Mouse (Mus musculus) frontal cortex, adult (tissue): ENCODE measurements at regions not wholly inside any gene's neighbourhood (a gene's known extent, or its start where the extent isn't known, plus 50 kb on each side); places are given as distances from the start of the nearest gene placed in this dataset.

Experiments
- ATAC-seq: cut with Nextera tagmentation; 2 replicates; pipeline ENCODE4 v1.9.2; 2017; ENCODE audit warnings: mild to moderate bottlenecking, moderate library complexity, mixed read lengths; ENCODE audit not compliant: low TSS enrichment

- ATAC-seq, result no peak
These were observed 95.5 kb downstream of the Psat1 start for GRCm38 (mm10) chr19:15851622-15852021.

GRCm38 (mm10) chr19:15850722-15851121, 96.4 kb downstream of the Psat1 start:
- no peak for ATAC-seq

GRCm38 (mm10) chr19:15849235-15849634, 97.9 kb downstream of the Psat1 start:
- ATAC-seq, result no peak

GRCm38 (mm10) chr19:15838327-15838726, 108.8 kb downstream of the Psat1 start:
- ATAC-seq, result no peak

GRCm38 (mm10) chr19:15837715-15838175, 109.4 kb downstream of the Psat1 start:
- no peak for ATAC-seq

DNA sequence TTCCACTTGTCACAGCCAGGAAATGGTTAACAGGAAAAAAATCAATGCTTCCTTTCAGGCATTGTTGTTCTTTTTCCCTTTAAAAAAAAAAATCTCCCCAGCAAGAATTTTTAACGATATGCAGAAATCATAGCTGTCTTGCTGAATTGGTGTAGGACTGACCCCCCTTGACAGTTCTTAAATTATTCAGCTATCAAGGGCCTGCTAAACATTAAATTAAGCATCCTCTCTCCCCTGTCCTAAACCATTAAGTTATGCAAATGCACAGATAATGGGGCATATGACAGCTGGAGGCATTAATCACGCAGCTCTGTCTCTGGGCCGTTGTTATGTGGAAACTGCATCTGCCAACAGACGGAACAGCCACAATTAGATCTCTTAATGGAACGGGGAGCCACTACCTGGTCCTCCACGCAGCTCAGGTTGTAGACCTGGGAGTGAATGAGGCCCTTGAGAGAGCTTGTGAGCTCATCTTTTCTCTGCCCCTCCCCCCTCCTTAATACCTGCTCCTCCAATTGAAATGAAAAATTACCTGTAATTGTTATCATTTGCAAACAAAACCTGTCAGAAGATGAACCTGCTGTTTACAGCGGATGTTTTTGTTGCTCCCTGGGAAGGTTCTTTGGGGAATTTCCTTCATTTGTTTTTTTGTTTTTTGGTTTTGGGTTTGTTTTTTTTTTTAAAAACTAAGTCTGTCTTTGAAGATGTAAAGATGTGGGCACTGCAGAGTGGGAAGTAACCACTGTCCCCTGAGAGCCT, 110.0 kb downstream of the Psat1 start:
- no peak for ATAC-seq

DNA sequence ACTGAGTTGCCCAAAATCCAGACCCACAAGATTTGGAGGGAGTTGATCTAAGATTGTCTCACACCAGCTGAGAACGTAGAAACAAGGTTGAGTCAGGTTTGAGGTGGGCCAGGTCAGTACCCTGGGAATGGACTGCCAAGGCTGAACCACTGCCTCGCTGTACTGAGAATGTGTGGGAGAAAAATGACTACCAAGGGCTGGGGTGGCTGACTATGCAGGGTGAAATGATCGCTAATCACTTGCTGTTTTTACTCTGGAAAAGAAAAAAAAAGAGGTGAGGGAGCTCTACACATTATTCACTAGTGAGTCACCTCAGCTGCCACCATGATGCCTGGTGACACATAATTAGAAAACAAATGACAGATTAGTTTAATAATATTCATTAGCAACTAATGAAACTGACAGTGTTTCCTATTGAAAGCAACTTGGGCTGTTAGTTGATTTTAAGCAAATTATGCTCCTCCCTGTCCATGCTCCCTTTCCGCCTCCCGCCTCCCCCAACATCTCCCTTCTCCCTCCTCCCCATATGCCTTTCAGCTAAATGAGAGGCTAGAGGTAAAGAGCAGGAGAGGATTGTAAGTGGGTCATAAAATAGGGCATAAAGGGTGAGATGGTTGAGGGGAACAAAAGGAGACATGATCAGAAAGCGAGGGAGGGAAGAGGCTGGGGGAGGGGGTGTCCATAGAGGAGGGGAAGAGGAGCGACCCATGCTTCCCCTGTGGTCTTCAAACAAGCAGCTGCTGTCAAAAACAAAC, 110.8 kb downstream of the Psat1 start:
- ATAC-seq, result no peak

DNA sequence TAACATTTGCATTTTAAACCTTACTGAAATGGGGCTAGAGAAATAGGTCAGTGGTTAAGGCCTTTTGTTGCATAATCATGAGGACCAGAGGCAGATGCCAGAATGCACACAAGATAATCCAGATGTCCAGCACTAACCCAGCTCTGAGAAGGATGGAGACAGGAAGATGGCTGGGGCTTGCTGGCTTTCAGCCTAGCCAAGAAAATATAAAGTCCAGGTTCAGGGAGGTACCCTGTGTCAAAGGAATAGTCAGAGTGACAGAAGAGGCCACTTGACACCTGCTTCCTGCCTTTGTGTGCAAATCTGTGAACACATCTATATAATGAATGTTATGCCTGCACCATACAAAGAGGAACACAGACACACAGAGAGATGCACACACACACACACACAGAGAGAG, 116.8 kb downstream of the Psat1 start:
- ATAC-seq, result no peak

GRCm38 (mm10) chr19:15829158-15829557, 118.0 kb downstream of the Psat1 start:
- ATAC-seq, result no peak

- ATAC-seq, result no peak
These were observed 119.0 kb downstream of the Psat1 start for GRCm38 (mm10) chr19:15827990-15828705.

DNA sequence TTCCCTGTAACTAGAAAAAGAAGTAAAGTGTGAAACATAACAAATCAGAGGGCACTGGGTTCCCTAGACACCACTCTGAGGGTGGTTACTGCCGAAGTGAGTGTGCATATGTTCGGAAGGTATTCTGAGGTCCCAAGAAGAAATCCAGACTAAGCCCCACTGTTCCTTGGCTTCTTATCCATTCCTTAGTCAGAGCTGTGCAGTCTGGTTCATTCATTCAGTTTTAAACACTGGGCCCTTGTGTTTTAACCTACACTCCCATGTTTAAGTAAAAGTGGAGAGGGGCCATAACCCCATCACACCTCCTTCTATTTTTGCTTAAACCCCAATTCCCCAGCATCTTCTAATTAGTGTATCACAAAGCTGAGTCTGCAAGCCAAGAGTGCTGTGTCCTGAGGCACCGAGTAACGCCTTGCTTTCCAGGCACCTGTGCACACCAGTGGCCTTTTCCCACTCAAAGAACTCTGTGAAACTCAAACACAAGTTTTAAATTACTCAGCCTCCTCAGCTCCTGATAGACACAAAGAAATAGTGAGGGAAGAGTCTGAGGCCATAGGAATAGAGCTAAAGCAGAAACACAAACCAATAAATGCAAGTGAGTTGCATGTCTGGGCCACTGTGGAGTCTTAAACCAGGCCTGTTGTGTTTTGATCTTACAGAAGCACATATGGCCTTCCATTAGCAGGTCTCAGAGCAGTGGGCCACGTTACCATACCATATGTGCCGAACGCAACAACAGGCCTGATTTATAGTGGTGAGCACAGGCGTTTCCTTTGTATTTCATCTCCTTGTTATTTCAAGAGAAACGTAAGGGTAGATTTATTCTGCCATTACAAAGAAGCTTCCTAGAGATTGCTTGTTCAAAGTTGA, 119.8 kb downstream of the Psat1 start:
- ATAC-seq, result no peak

DNA sequence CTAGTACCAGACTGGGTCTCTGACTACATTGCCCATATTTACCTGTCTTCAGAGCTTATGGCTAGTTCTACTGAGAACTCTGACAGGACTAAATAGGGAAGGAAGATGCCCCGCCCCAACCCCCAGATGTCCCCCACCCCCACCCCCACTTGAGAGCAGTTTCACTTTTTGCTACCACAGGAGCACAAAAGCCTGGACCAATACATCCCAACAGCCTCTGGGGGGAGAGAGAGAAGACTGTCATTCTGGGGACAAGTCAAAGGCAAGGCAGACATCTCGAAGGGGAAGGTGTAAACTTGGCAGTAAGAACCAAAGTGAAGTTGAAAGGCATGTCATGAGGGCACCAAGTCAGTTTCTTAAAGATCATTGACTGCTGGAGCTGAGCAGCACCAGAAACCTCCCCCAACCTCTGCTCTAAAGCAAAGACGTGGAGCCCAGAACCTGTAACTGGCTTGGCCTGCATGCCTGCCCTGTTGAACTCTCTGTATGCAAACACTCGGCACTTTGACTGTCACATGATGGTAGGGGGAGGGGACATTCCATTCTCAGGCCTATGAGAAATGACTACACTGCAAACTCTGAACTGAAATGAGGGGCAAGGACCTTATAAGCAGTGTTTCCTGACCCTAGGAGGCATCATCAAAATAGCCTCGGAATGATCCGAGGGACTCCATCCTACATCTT, 123.3 kb downstream of the Psat1 start:
- ATAC-seq, result no peak

DNA sequence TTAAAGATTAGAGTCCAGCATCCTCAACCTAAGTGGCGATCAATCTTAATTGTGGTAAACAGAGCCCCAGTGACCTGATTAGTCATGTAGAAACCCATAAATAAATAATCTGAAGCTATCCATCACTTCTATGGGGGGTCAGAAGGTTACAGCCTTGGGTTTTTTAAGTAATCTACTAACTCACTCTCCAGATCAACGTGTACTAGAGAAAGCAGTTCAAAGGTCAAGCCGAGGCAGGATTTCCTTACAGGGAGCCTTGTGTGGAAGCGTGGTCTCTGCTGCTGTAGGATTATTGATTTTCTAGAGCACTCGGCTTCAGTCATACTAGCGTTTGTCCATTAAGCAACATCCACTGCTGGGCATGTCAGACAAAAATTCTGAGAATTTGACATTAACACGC, 127.1 kb downstream of the Psat1 start:
- no peak for ATAC-seq

DNA sequence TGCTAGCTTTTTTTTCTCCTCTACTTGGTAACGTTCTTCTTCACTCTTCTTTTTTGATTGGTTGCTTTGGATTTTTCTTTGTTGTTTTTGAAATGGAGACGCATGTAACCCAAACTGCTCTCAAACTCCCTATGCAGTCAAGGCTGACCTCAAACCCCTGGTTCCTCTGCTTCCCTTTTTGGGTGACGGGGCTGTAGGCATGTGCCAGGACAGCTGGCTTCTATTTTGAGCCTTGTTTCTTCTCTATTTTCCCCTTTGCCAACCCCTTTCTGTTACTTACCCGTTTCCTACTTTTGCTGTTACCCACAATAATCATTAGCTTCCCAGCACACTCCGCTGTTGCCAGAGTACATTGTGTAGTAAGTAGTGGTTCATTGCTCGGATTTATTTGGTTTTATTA, 132.0 kb downstream of the Psat1 start:
- no peak for ATAC-seq

GRCm38 (mm10) chr19:15809008-15809407, 138.1 kb downstream of the Psat1 start:
- ATAC-seq, result no peak

GRCm38 (mm10) chr19:15807681-15808080, 139.5 kb downstream of the Psat1 start:
- no peak for ATAC-seq

DNA sequence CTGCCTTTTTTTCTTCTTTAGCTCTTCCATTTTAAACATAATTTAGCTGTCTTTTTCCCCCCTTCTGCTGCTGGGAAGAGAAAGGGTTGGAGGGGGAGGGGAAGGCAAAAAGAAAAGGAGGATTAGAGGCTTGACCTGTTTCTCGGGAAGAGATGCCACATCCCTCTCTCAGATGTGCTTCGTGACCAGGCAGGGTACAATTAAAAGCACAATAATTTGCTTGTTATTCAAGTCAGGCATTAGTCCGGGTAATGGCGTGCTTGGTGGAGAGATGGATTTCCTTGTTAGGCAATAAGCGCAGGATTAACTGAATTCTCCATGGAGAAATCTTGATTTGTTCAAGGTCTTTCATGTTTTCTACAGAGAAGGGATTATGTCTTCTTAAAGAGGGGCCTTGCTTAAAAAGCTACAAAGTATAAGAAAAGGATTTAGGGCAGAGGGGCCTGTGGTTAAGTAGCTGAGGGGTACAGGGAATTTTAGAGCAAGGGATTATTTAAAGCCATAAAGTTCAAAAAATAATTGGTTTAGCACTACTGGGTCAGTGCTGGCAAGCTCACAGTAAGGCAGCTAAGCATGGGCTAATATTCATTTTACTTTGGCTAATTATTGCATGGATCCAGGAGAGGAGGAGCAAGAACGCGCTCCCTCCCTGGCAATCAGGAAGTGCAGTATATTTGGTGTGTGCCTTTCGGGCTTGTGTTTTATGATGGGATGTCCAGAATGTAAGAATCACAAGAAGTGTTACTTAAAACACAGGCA, 143.8 kb downstream of the Psat1 start:
- no peak for ATAC-seq

GRCm38 (mm10) chr19:15802641-15803040, 144.5 kb downstream of the Psat1 start:
- no peak for ATAC-seq

DNA sequence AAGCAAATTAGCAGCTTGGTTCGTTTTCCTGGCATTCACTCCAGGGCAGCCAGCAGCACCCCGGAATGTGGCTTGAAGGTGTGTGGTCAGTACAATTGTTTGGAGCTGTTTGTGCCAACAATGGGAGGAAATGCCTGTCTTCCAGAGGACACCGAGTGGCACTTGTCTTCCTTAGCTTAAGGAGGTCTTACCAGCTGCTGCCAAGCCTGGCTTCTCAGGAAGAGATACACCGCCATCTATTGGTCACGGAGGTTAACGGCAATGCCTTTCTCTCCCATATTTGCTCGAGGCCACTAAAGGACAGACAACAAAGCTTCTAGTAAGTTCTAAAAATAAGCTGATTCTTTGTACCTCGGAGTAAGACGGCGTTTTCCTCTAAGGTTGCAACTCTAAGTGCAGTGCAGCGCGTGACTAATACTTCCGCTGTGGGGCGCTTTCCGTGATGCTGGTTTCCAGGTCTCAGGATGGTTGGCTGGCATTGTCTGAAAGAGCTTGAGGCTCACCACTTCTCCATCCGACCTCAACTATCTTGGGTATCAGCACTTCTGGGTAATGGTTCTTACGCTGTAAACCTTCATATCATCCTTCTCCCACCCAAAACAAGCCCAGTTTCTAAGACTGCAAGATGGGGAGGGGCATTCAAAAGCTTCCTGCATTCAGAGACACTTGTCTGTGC, 145.2 kb downstream of the Psat1 start:
- ATAC-seq, result peak; percentile 84
